Mouse (Mus musculus) lung, postnatal 0 days (tissue): ENCODE results near the gene Kpnb1.

Source experiments
- CTCF ChIP-seq: IDR thresholded peaks from 2 replicates; pipeline ENCODE4 v1.5.1; 2016; ENCODE audit warnings: antibody characterized with exemption, mild to moderate bottlenecking
- EP300 ChIP-seq: IDR thresholded peaks from 2 replicates; pipeline ENCODE4 v1.6.1; 2016; ENCODE audit warnings: antibody characterized with exemption, mild to moderate bottlenecking, control low read depth

GRCm38 (mm10) chr11:97188643-97188955 is 918 bp upstream of the Kpnb1 start:
- TF ChIP-seq CTCF, result no peak
- TF ChIP-seq EP300, result no peak
